Mouse (Mus musculus) lung, postnatal 25 days (tissue): Measurements from ENCODE around the gene Cntn2.
A peak's percentile ranks its signal among the peaks of the same experiment; 100 is the strongest.
"Not testable (repeated sequence)": the region's sequence is repeated elsewhere in the genome, so short reads cannot be mapped to it uniquely, and the experiment has no call there.

Experiments used
- DNase-seq: peaks from one replicate; pipeline ENCODE4 v3.0.0; 2022; ENCODE audit warnings: low spot score

Cntn2 gene

DNA sequence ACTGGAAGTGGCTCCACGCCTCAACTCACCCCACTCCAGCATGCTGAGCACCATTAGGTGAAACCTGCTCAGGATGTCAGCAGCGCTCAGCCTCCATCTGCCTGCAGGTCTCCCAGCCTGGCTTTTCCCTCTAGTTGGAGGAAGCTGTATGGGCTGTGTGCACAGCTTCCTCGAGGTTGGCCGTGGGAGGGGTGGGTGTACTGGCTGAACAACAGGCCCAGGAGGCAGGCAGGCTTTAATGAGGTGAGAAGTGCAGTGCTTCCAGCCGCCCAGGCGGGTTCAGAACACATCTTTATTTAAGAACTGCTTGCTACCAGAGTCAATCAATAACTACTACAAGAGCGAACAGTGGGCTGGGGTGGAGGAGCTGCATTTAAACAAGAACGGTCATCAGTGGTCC lies 31.5 kb downstream of the Cntn2 start:
- no peak for DNase-seq

DNA sequence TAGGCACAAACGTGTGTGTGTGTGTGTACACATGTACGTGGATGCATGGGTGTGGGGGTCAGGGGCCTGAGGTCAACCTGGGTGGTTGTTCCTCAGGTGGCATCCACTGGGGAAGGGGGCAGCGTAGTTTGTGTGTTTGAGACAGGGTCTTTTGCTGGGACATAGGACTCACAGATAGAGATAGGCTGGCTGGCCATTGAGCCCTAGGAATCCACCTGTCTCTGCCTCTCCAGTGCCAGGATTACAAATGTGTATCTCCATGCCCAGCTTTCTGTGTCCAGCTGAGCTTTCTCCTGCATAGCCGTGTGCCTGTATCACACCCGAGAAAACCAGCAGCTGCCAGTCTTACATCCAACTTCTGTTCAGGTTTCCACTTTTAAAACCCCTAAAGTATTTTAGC lies 33.3 kb downstream of the Cntn2 start:
- DNase-seq: no peak

DNA sequence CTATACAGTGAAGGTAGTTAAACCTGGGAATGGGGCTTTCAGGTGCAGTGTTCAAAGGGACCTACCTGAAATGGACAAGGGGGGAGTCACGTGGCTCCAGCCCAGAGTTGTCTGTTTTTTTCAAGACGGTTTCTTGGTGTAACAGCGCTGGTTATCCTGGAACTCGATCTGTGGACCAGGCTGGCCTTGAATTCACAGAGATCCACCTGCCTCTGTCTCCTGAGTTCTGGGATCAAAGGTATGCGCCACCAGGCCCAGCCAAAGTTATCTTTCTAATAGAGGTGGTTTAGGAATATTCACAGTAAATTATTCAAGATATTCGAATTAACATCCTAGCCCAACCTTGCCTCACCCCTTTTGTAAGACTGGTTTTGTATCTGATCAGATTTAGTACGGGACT lies 36.4 kb downstream of the Cntn2 start:
- no peak for DNase-seq

DNA sequence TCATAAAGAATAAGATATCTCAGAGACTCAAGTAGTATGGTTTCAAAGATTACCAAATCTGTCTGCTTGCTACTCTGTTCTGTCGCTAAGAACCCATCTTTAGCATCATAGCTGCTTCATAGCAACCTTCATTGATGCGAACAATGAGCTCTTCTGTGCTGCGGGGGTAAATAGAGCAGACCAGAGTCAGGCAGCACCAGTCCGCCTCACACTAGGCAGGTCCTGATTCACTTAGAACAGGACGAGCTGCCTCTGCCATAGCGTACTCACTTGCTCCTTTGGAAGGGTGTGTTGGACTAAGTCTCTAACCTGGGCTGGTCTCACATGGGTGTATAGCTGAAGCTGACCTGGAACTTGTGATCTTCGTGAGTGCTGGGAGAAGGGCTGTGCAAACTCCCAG lies 37.0 kb downstream of the Cntn2 start, which contains the start of gene Tmem81:
Tmem81 (plus strand) TSS at position 173 of the 400 bp plus-strand sequence.
- no peak for DNase-seq

DNA sequence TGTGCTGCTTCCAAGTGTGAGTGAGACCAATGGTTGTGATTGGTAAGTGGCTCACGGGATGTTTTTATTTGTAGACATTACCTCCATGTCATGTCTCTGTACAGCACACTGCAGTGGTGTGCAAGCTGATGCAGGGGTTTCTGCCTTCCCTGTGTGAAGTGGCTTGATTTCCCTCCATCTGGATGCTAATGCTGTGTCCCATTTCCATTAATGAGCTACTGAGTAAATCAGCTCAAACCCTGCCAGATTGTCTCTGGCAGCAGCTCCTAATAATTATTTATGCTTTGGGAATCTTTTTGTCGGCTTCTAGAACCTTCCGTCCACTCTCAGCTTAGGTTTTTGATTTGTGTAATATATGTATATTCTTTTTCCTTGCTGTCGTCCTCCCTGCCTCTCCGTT lies 37.9 kb downstream of the Cntn2 start:
- DNase-seq: no peak

DNA sequence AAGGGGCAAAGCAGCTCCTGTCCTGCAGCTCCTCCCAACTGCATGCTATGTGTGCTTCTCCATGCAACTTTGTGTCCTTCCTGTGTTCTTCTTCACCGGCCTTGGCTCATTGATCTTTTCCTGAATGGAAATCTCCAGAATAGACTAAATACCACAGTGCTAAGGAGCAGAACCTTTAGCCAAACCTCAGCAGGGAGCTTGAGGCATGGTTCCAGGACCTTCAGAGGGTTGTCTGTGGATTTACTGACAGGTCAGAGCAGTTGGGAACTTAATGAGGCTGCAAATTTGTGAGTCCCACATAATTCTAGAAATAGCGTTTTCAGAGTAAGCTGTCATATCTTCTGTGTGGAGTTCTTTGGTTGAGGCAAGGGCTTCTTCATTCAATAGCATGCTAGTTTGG lies 42.5 kb downstream of the Cntn2 start:
- no peak for DNase-seq

DNA sequence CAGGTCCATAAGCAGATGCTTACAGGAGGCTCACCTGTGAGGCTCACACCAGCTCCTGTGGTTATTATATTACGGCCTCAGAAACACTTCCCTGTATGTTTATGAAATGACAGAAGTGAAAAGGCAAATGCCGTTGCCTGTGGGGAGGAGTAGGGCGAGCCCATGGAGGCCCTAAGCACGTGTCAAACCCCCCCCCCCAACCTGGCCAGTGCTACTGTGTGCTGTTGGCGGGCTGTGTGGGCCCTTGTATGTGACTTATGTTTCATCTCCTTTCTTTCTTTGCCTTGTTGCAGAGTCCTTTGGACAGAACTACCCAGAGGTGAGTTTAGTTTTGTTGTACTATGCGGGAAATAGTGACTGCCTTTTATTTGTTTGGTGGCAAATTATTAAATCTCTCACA lies 59.3 kb downstream of the Cntn2 start:
- DNase-seq: no peak

DNA sequence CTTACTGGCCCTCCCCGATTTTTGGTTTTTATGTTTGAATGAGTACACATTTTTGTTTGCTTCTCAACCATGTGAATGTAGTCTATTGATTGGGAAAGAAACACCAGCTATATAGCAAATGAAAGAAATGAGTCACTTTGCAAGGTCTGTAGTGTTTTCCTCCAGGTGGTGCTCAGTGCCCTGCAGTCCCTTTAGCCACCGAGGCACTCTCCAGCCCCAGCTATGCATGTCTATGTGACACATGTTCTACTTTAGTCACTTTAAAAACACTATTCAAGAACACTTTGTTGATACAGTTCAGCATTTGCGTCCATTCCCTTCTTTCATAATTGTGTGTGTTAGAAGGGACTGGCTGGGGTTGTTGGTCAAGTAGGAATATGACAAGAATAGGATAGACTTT lies 59.8 kb downstream of the Cntn2 start:
- DNase-seq: no peak

DNA sequence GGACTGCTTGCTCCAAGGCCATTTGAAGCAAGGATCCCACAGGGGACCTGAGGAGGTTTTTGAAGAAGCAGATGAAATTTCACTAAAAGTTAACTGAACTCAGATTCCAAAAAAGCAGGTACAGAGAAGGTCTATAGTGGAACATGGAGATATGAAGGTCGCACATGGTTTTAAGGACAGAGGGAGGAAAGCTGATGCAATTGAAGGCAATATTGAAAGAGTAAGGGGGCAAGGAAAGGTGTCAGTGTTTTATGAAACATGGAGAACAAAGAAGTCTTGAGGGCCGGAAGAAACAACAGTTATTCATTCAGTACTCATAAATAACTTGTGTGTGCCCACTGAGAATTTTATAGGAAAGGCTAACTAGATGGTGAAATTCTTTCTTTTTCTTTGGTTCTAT lies 61.4 kb downstream of the Cntn2 start:
- DNase-seq: no peak

DNA sequence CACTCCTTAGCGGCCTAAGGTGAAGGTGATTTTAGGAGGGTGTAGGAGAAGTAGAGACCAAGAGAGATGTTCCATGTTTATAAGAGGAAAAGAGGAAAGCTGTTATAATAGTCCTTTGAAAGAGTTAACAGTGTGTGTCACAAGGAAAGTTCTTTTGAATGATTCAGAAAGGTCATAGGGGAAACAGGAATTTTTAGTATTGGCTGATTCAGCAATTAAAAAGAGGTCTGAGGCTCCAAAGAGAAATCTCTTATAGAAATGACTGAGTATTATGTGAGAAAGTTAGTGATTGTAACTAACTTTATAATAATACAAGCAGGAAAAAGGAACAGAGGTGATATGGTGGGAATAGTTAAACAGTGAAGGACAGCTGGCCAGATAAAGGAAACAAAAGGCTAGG lies 63.6 kb downstream of the Cntn2 start:
- DNase-seq: no peak

DNA sequence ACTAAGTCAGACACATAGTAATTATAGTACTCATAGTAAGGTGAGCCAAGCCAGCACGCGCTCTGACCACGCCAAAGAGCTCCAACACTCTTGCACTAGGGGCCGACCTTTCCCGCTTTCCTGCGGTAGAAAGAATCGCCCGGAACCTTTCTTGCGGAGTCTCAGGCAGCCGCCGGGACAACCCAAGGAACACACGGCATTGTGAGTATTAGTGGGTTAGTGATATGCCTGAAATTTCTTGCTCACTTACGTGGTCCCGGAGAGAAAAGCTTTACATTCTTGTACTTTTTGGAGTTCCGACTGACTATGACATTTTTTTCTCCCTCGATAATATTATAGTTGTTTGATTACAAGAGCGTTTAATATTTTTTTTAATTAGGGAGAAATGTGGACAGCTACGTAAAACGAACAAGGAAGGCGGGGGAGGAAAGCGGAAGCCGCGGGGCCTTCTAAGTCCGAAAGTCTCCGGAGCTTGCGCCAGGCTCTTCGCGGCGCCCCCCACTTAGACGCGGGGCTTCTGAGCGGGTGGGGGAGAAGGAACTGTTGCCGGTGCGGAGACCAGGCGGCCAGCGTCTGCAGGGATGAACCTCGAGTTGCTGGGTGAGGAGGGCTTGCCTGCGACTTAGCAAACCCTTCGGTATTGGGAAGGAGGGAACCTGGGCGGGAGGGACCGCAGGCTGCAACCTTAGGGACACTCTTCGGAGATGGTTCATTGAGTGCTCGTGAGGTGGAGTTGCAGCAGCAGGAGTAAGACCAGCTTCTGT lies 65.9 kb downstream of the Cntn2 start, which contains the start of gene Rbbp5:
Rbbp5 (plus strand) TSS at position 438 of the 764 bp plus-strand sequence.
- peak; percentile 87 for DNase-seq

DNA sequence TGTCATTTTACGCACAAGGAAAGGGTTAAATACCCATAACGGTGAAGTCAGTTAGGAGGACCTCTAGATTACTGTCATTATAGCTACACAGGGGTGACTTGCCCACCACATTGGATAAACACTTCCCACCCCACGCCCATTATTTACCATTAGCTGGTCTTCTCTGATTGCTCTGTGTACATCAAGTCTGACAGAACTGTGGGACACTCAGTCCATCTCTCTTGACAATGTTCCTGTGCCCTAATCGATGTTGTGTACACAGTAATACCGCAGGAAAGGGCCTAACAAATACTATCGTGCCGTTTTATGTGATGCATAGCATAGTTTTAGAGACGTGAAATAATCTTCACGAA lies 66.5 kb downstream of the Cntn2 start:
- no peak for DNase-seq

DNA sequence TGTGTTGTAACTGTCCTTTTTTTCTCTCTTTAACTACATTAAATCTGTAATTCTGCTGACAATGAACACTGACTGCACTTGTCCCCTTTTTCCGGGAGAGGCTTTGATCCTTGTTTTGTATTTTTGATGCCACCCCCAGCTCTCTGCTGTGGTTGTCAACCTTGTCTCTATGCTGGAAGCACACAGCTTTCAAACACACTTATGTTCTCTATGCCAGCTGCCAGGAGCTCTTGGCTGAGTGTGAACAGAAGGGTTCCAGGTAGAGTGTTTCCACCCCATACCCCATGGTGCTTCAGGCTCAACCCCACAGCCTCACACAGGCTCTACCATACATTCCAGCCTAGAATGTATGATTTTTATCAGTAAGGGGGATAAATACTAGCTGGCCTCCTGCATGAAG lies 68.6 kb downstream of the Cntn2 start:
- no peak for DNase-seq

DNA sequence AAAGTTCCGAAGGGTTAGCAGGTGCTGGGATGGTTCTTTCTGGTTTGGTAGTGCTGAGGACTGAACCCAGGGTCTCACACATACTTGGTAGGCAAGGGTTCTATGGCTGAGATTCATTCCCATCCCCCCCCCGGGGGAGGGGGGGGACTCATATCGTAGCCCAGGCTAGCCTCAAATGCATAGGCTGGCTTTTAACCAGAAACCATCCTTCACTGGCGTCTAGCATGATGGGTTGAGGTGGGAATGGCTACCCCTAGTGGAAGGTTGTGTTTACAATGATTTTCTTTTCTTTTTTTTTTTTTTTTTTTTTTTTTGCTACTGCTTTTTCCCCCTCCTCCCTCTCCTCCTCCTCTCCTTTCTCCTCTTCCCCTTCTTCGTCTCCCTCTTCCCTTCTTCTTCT lies 70.5 kb downstream of the Cntn2 start:
- DNase-seq: no peak

DNA sequence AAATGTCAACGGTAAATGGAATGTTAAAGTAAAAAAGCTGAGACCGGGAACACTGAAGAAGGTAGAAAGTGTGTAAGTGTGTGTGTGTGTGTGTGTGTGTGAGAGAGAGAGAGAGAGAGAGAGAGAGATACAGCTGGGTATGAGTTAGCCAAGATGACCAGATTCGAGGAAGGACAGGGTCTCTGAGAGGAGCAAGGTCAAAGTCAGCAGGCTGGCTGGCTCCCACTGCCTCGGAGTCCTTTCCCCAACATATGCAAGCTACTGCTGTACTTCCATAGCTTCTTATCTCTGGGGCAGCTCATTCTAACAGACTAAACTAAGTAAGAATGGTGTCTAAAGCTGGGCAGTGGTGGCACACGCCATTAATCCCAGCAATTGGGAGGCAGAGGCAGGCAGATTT lies 71.6 kb downstream of the Cntn2 start:
- no peak for DNase-seq

DNA sequence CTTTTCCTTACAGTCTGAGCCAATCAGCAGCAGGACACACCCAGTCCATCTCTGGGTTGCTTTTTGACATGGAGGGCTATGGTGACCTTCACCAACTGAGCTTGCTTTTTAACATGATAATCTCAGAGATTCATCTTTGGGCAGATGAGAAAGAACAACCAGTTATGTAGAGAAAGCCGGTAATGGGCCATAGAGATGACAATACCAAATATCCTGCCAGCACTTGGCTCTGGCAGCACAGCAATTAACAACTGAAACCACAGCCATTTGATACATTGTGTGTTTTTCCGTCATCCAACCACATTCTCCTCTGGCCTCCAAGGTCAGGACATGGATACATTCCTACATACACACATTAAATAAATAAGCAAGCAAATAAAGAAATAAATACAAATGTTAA lies 72.0 kb downstream of the Cntn2 start:
- DNase-seq: no peak

DNA sequence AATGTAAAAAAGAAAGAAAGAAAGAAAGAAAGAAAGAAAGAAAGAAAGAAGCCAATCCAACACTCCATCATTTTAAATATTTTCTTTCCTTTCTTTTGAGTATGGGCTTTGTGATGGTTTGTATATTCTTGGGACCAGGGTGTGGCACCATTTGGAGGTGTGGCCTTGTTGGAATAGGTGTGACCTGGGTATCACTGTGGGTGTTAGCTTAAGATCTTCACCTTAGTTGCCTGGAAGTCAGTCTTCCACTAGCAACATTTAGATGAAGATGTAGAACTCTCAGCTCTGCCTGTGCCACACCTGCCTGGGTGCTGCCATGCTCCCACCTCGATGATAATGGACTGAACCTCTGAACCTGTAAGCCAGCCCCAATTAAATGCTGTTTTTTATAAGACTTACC lies 73.0 kb downstream of the Cntn2 start:
- DNase-seq: not testable (repeated sequence)

DNA sequence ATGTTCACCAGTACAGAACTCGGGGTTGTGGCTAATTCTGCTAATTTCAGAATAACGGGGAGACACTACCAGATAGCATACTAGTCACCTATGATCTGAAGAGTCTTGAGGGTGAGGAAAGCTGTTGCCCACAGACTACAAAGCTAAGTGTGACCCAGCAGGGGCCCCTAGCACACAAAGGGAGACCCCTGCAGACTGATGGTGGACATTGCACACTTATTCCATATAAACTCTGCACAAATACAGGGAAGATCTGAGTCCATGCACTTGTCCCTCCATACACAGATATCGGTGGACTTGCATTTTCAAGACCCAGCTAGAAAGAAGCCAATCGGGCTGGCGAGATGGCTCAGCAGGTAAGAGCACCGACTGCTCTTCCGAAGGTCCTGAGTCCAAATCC lies 73.5 kb downstream of the Cntn2 start:
- no peak for DNase-seq

DNA sequence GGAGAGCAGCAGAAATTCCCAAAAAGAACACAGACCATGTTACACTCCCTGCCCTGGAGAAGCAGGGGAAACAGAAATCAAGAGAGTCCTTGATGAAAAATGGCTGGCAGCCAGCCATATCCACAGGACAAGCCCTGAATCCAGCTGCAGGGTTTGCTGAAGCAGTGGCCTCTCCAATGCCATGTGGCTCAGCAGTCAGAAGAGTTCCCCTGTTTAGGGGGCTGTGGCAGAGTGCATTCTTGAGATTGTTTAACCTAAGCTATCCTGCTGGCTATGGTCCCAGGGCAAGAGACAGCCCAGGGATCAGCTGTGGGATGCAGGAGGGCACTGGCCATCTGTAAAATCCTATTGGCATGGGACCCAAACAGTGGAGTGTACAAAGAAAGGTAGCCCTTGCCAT lies 74.1 kb downstream of the Cntn2 start:
- peak; percentile 8 for DNase-seq

DNA sequence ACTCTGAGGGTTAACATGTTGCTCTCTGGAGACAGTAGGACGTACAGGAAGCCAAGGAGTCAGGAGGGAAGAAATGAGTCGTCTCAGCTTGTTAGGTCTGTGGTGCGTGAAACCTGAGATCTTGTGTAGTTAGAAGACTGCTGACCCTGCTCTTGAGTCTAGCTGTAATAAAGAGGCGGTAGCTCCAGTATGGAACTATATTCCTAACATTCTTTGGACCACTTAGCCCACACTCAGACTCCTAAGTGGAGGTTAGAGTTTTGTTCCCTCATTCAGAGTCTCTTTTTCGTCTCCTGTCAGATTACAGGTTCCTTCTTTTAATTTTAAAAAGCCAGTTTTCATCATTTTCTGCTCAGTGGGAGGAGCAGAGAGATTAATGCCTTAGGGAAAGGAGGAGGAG lies 78.4 kb downstream of the Cntn2 start:
- no peak for DNase-seq
